Mouse (Mus musculus) bone marrow, adult 2 months (tissue): ENCODE results near the gene Nckipsd. TPM values are rescaled to one million over a fixed set of nuclear protein-coding genes. Genes with fewer than 3 reads are reported as not detected.
A peak's percentile ranks its signal among the peaks of the same experiment; 100 is the strongest.

ENCODE experiments used
- H3K27ac ChIP-seq: fragments of 200-500 bp; 2 replicates; pipeline ENCODE4 v1.5.1; 2012; ENCODE audit warnings: low read depth, mild to moderate bottlenecking, control low read depth, inconsistent platforms, low read length; ENCODE audit not compliant: control insufficient read depth, poor library complexity, insufficient read depth
- H3K4me1 ChIP-seq: fragments of 200-500 bp; 2 replicates; pipeline ENCODE4 v1.6.1; 2011; ENCODE audit warnings: low read length; ENCODE audit not compliant: control insufficient read depth, insufficient read depth
- H3K4me3 ChIP-seq: fragments of 200-500 bp; replicated peaks from 2 replicates; pipeline ENCODE3; 2011; ENCODE audit warnings: mild to moderate bottlenecking, low read depth, low read length, control low read depth; ENCODE audit not compliant: control insufficient read depth
- CTCF ChIP-seq: fragments of 200-500 bp; IDR thresholded peaks from 2 replicates; pipeline ENCODE4 v1.5.1; 2011; ENCODE audit warnings: low read length, control low read depth; ENCODE audit not compliant: control insufficient read depth, insufficient read depth
- POLR2A ChIP-seq: fragments of 200-500 bp; IDR thresholded peaks from 2 replicates; pipeline ENCODE4 v1.6.1; 2011; ENCODE audit warnings: low read depth, mild to moderate bottlenecking, control low read depth, low read length, borderline replicate concordance; ENCODE audit not compliant: control insufficient read depth
- WGBS: fragments of 180-500 bp; shearing (Covaris S2); methylation state at CpG from one replicate; pipeline ENCODE4 v1.1.7; 2018; 5-methylcytosine and 5-hydroxymethylcytosine counted together
- polyA plus RNA-seq: library from polyadenylated mRNA; stranded (reverse); fragments of >200 nt; gene quantifications from 2 replicates; pipeline ENCODE4 v1.2.4, GENCODE M21; 2011; ENCODE audit warnings: low replicate concordance; ENCODE audit not compliant: missing spikeins, insufficient read depth, insufficient read length

Gene Nckipsd
- polyA plus RNA-seq, 1 experiment, result 13.4 TPM

DNA sequence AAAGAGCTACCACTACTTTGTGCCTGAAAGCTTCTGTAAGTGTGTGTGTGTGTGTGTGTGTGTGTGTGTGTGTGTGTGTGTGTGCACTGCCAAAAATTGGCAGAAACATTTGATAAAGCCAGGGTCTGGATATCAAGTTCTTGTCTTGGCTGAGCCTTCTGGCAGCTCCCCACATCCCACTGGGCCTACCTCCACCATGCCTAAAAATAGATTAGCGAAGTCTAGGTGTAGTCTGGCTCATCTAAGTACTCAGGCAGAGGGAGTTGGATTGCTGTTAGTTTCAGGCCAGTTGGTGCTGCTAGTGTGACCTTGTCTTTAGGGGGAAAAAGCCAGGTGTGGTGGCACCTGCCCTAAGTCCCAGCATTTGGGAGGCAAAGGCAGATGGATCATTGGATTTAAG is 1.3 kb upstream of the Nckipsd start:
- TF ChIP-seq POLR2A, result no peak
- H3K27ac ChIP-seq, result peak overlapping the region; percentile 14; the same call in 1 of the 2 replicates
- no peak overlapping the region for H3K4me3 ChIP-seq
- 56% methylated on average over 1 of the region's 1 CpGs for WGBS
- peaks cover 1% of the 10 kb centered on the region; the same call in 1 of the 2 replicates for H3K4me1 ChIP-seq

DNA sequence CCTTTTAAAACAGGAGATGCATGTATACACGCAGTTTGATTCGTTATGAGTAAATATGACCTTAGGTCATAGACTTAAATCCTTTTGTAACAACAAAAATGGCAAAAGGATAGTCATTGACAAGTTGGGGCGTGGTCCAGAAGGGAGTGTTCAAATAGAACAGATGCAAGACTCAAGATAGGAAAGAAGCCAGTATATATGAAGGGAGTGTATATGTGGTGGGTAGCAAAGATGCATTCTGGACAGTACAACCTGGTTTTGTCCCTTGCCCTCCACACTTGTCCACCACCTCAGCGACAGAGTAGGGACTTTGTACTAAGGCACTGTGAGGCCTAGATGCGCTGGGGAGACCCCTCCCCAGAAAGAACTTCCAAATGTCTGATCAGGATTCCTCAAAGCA is 494 bp upstream of the Nckipsd start:
- peak overlapping the region; percentile 37 for H3K27ac ChIP-seq
- TF ChIP-seq POLR2A, result no peak
- no peak for TF ChIP-seq CTCF
- no peak overlapping the region for H3K4me3 ChIP-seq
- peaks cover 1% of the 10 kb centered on the region; the same call in 1 of the 2 replicates for H3K4me1 ChIP-seq
- 61% methylated on average over 5 of the region's 5 CpGs for WGBS

DNA sequence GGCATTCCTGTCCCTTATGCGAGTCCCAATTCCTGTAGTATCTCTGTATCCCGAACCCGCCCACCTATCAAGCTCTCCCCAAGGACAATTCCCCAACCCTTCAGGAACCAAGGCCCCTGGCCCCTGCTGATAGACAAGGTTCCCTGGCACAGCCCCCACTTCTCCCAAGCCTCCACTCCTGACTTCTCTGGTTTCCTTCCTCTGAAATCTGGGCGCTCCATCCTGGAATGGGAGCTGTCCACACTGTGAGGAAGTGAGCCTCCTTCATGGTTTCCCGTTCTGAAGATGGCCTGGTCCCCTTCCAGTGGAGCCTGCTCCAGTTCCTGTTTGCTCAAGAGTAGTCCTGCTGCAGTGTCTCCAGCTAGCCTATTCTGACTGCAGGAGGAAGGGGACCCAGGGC is 1.0 kb downstream of the Nckipsd start:
- TF ChIP-seq POLR2A (no peak), CTCF (no peak)
- Histone ChIP-seq H3K4me3 (peak overlapping the region; percentile 9), H3K4me1 (peaks cover 1% of the 10 kb centered on the region; the same call in 1 of the 2 replicates), H3K27ac (no peak overlapping the region)
- 49% methylated on average over 5 of the region's 5 CpGs for WGBS

DNA sequence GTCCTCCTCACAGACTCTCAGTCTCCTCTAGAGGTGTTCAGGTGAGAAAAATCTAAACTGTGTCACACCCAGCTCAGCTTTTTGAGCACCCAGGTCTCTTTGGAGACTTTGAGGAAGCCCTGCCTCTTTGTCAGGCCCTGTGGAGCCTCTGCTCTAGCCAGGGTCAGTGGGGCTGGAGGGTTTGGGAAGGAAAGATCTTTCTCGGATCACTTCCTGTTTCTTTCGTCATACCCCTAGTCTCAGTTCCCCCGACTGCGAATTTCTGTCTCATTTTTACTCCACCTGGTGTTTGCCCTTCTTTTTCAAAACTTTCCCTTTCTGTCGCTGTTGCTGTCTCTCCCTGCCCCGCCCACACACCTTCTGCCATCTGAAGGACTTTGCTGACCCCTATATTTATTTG is 1.6 kb downstream of the Nckipsd start:
- H3K27ac ChIP-seq, result no peak overlapping the region

DNA sequence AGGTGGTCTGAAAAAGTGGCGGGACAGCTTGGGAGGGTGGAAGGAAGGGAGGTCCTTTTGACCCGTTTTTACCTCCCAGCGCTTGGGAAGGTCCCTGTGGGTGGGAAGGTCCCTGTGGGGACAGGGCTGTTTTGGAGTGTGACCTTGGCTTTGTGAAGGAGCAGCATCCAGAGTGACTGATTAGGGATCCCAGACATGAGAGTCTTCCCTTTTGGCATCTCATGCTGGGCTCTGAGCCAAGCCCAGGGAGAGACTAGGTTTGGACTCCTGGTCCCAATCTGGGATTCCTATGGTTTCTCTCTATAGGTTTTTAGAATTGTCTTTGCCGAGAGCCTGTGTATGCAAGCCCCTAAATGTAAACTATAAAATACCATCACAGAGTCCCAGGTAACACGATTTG is 2.3 kb downstream of the Nckipsd start:
- Histone ChIP-seq H3K4me1 (peaks cover 1% of the 10 kb centered on the region; the same call in 1 of the 2 replicates), H3K27ac (no peak overlapping the region; the same call in 1 of the 2 replicates), H3K4me3 (no peak overlapping the region)
- TF ChIP-seq POLR2A (no peak), CTCF (no peak)
- 88% methylated on average over 5 of the region's 5 CpGs for WGBS

More for the DNA sequence above, 1.6 kb downstream of the Nckipsd start:
- peaks cover 1% of the 10 kb centered on the region; the same call in 1 of the 2 replicates for H3K4me1 ChIP-seq
- H3K4me3 ChIP-seq, result no peak overlapping the region
- TF ChIP-seq CTCF, result no peak
- TF ChIP-seq POLR2A, result no peak
- WGBS, result 23% methylated on average over 6 of the region's 6 CpGs

DNA sequence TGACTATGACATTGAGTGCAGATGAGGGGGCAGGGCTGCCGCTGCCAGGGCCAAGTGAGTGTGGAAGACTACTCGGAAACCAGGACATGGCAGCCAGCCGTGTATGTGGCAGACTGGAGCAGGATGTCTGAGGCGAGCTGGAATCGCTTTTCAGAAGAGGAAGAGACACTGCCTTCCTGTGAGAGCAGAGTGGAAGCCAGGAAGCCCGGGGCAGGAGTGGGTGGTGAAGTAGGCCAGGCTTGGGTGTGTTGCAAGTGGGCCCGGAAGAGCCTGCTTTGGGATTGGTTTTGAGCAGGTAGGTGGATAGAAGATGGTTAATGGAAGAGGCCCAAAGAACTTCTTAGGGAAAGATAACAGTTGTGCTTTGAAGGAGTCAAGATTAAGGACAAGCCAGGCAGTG is 7.4 kb downstream of the Nckipsd start:
- 68% methylated on average over 7 of the region's 7 CpGs for WGBS
- Histone ChIP-seq H3K4me3 (no peak overlapping the region), H3K27ac (no peak overlapping the region), H3K4me1 (no peaks in the 10 kb centered on the region)
- TF ChIP-seq POLR2A (no peak), CTCF (no peak)

DNA sequence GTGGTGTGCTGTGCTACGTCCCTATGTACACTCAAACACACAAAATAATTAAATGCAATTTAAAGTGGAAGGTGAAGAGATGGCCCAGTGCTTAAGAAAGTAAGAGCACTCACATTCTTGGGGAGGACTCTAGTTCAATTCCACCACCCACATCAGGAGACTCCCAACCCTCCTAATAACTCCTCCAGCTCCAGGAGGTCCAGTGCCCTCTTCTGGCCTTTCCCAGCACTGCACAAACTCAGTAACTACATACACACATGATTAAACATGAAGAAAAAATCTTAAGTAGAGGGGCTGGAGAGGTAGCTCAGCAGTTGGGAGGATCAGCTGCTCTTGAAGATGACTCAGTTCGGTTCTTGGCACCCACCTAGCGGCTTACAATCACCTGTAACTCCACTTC is 11.3 kb downstream of the Nckipsd start:
- no peak overlapping the region for H3K4me3 ChIP-seq

DNA sequence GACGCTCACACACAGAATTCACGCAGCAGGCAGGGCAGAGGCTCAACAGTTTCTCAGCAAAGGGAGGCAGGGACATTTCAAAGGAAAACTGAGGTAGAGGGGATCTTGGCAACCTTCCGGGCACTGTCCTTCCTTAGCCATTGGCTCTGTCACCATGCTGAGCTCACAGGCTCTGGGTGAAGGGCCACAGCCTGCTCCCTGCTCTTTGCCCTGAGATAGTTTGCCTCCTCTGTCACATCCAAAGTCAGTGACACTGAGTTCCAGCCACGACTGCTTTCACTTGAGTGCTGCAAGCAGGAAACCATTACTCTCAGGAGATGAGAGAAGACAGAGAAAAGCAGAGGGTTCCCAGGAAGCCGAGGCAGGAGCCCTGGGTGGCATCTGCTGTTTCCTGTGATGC is 11.9 kb downstream of the Nckipsd start:
- Histone ChIP-seq H3K27ac (no peak overlapping the region), H3K4me3 (no peak overlapping the region), H3K4me1 (no peaks in the 10 kb centered on the region)
- no peak for TF ChIP-seq POLR2A
- no peak for TF ChIP-seq CTCF
- WGBS, result 57% methylated on average over 5 of the region's 5 CpGs

More for the DNA sequence above, 11.3 kb downstream of the Nckipsd start:
- H3K27ac ChIP-seq, result no peak overlapping the region
- 55% methylated on average over 3 of the region's 3 CpGs for whole genome bisulfite sequencing
- TF ChIP-seq CTCF, result peak; percentile 78
- TF ChIP-seq POLR2A, result no peak
- no peaks in the 10 kb centered on the region for H3K4me1 ChIP-seq

DNA sequence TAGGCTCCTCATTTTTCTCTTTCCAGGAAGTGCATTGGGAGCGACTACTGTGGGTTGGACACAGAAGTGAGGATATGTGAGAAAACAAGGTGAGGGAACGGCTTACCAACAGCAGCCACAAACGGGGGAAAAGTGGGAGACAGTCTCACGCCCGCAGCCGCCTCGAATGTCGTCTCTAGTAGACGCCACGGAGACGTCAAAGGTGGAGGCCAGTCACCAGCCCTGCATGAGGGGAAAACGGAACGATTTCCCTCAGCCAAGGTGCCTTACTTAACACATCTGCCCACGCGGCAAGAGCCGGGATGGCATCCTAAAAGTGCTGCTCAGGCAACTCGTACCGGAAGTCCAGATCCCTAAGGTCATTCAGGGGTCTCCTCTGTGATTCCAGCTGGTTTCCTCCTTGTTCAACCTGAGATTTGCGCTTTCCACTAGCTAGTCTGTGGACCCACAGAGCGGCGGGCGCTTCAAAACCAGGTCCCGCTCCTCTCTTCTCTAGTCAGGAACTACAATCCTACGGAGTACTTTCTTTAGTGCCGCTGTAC is 16.0 kb downstream of the Nckipsd start:
- H3K27ac ChIP-seq, result no peak overlapping the region
- WGBS, result 10% methylated on average over 25 of the region's 25 CpGs
- TF ChIP-seq CTCF (no peak), POLR2A (no peak)
- peaks cover 6% of the 10 kb centered on the region; the same call in 1 of the 2 replicates for H3K4me1 ChIP-seq
- no peak overlapping the region for H3K4me3 ChIP-seq
